Mouse (Mus musculus): ENCODE data around the gene Coro1c. TPM values are rescaled to one million over a fixed set of nuclear protein-coding genes. Genes with fewer than 3 reads are reported as not detected.

Coro1c gene
- total RNA-seq, 2 experiments from 2014 or later = 86.9 to 99.4 TPM

DNA sequence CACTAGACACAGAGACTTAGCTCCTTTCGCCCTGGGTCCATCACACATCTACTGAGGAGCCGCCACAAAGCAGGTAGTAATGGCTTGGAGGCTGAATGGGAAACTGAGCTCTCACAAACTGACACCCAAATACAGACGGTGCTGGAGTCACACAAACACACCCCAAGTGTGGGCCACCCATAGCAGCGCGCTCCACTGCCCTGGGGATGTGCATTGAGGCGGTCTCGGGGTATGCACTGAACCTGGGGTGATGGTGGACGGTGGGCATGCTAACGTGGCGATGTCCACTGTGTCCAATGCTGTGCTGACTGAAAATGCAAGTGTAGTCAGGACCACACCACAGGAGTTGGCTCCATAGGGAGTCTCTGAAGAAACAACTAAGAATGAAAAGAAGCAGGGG lies 53.4 kb downstream of the Coro1c start:
- DNase-seq = no peak

DNA sequence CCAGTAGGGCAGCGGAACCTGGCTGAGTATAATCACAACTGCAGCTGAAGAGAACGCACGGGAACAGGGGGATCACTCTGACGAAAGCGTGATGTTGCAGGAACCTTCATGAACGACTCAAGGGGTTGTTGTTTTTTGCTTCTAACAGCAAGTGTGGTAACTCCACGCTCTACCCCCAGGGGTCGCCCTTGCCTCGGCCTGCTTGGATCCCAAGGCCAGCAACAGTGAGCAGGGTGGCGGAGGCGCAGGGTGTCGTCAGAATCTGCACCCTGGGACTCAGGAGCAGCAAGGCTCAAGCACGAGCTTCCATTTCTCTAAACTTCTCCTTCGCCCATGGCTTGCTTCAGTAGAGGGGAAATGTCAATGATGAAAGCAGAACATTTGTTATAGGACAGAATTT lies 54.1 kb downstream of the Coro1c start:
- peak; percentile 80 to 82 for DNase-seq

DNA sequence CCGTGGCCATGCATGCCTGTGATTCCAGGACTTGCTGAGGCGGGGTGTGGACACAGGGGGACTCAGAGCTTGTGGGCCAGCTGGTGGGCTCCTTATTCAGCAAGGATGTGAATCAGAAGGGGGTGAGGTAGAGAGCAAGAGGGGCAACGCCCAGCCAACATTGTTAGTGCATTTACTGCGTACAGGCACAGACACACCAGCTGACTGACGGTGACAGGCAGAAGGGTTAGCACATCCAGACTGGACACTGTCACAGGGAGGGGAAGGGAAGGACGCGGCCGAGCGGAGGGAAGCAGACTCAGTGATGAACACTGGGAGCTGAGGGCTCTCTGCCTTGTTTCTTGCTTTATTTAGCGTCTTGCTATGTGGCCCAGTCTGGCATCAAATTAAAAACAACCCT lies 55.0 kb downstream of the Coro1c start:
- no peak for DNase-seq

DNA sequence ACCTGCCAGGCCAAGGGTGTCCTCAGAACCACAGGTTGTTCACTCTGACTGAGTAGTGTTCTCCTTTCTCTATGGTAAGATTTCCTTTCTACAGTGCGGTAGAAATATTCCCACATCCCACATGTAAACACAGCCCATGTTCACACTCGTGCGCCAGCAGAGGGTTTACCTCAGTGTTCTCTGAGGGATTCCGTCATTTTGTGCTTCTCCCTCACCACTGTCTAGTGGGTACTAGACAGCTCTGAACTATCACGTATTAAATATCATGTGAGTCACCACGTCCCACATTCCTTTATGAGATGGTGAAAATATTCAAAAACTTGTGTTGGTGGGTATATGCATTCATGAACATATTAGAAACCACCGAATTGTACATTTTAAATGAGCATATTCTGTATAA lies 56.1 kb downstream of the Coro1c start:
- no peak for DNase-seq

DNA sequence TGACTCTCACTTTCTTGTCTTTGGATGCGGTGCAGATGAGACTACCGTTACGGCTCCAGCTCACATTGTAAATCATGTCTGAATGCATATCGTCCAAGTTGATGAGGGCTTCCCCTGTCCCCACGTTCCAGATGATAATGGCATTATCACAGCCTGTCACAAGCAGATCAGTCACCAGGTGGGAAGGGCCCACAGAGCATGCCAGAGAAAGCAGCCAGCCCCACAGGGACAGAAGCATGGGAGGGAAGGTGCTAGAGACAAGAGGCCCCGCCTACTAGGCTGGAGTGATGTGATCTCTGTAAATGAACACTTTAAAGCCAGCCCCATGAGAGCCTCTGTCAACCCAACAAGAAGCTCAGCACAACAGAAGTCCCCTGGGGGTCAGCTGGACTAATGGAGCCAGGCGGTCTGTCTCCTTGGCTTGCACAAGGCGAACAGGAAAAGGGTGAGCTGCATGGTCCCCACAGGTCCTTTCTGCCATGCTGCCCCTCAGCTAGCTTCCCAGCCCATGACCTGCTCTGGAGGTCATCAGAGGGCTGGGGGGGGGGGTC lies 57.8 kb downstream of the Coro1c start:
- DNase-seq = no peak

DNA sequence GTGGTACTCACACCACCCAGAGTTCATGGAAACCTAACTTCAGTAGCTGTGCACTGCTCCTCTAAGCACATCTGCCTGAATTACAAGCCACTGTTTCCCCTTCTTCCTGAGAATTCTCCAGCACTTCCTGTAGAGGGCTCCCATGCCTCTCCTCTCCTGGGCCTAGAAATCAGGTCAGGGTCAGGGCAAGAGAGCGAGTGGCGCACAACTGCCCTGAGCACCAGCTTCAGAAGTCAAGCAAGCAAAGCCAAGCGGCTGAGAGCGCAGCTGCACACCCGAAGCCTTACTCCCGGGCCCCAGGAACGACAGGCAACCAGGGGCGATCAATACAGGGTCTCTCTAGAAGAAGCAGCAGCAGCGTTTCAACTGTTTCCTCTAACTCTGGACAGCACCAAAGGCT lies 60.9 kb downstream of the Coro1c start:
- DNase-seq = no peak

DNA sequence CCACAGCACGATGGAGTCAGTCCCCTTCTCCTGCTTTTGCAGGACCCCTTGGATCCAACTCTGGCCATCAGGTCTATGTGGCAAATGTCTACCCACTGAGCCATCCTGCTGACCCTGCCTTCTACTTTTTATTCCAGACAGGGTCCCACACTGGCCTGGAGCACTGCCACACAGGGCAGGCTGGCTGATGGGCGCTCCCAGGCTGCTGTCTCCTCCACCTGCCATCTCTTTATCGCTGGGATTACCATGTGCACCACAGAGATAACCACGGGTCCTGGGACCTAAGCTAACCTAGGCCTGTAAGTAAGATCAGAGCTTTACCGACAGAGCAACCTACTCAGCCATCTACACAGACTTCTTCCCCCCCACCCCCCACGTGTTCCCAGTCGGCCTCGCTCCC lies 61.9 kb downstream of the Coro1c start:
- DNase-seq = no peak

DNA sequence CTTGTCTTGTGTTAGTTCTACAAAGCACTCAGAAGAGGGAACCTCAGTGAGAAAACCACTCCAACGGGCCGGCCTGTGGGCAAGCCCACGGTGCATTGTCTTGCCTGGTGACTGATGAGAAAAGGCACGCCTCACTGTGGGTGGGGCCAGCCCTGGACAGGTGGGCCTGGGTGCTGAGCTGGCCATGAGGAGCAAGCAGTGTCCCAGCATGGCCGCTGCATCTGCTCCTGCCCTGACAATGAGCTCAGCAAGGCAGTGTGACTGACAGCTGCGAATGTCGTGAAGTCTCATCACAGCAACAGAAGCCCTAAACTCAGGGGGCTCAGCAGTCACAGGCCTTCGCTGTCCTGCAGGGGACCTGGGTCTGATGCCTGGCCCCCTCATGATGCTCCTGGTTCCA lies 62.9 kb downstream of the Coro1c start:
- DNase-seq = no peak

DNA sequence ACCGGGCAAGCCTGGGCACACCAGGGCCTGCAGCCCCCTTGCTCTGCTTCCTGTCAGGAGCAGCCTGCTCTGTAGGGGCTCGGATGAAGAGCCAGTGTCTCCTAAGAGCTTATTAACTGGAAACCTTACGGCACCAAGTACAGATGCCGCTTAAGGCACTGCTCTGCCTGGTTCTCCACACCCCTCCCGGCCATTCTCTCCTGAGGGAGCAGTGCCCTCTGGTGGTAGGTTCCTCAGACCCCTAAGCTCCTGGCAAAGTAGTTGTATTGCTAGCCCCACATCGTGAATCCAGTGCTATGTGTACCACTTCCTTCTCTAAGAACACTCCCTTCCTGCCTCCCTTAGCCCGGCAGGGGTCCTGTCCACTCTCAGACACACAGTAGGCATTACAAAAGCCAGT lies 63.8 kb downstream of the Coro1c start:
- peak; percentile 67 for DNase-seq

DNA sequence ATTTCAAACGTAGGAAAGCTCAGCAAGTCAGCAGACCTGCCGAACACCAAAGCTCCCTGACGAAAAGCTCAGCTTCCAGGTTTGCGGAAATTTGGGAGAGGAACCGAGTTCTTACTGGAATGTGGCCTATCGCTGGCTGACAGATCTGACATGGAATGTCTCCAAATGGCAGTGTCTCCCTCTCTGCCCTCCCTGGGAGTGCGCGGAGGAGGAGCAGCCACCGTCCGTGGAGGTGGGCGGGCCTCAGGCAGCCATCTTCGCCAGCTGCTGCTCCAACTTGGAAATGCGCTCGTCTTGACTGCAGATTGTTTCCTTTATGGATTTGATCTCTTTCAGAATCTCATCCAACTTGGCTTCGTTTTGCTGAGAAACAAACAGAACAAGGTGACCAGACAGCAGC lies 64.5 kb downstream of the Coro1c start:
- no peak for DNase-seq

DNA sequence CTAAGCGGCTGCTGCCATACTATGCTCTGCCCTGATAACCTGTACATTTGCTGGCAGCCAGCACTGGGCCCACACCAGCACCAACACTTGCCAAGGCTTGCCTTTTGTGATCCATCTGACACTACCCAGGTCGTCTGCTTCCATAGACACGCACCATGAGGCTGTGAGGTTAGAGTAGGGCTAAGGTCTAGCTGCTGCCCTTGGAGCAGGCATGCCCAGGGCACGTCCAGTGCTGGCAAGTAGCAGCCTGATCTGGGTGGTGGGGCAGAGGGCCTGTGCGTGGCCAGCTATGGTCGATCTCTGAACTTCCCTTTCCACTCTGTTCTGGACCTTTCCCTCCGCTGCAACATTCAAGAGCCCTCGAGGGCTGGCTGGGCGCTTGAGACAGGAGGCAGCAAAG lies 65.7 kb downstream of the Coro1c start:
- DNase-seq = no peak

DNA sequence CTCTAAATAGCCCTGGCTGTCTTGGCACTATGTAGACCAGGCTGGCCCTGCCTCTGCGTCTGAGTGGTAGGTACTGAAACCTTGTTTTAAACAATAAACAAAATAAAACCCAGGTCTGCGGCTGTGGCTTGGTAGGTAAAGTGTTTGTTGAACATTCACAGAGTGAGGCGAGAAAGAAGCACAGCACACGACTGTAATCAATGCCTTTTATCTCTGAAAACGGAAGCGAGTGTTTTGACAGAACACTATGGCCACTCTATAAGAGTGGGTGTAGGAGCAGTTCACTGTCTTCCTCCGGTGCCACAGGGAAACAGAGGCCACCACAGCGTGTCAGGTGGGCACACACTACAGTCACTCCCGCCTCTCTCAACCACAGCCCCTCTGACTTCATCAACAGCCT lies 66.3 kb downstream of the Coro1c start:
- DNase-seq = no peak

DNA sequence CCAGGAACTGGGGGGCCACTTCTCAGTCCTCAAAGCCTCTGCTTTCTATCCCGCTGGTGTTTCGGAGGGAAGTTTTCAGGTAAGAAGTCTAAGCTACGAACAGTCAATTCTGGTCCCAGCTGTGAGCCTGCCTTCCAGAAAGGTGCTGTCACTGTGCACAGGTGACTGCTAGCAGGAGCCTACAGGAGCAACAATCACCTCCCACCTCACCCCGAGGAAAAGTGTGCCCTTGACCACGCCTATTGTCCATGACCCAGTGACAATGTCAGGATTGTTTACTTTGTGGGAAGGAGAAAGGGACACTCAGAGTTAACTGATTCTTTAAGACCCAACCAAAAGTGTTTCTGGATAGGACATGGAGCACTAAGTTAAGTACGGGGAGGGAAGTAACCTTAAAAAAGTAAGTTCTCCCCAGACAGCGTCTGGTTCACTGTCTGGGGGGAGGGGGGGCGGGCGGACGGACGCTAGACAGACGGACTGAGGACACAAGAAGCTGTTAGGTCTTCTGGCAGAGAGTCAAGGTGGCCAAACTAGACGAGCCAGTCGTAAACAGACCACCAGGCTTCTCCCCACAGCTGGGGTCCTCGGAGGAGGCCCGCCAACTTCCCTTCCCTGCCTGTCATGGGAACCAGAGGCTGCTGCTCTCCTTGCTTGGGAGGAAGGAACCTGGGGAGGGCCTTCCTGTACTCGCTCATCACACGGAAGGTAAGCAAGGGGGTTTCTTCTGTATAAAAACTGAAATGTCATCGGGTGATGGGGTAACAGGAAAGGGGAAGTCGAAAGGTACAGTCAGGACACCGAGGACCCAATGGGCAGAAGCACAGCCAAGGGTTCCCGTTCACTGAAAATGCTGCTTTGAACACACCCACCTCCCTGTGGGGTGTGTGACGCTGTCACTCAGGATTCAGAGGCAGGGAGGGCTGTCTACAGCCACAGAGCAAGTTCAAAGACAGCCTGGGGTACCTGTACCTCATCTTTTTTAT lies 67.0 kb downstream of the Coro1c start:
- no peak for DNase-seq

DNA sequence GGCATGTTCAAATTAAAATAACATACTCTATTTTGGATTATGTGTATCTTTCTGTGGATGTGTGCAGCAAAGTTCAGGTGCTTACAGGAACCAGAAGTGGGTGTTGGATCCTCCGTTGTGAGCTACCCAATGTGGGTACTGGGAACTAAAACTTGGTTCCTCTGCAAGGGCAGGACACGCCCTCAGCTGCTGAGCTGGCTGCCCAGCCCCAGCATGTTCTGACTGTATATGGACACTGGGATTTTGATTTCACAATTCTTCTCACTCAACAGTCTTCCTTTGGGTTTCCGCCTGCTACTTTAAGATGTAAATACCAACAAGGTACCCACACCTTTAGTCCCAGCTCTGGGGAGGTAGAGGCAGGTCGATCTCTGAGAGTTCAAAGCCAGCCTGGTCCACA lies 68.1 kb downstream of the Coro1c start:
- DNase-seq = no peak

DNA sequence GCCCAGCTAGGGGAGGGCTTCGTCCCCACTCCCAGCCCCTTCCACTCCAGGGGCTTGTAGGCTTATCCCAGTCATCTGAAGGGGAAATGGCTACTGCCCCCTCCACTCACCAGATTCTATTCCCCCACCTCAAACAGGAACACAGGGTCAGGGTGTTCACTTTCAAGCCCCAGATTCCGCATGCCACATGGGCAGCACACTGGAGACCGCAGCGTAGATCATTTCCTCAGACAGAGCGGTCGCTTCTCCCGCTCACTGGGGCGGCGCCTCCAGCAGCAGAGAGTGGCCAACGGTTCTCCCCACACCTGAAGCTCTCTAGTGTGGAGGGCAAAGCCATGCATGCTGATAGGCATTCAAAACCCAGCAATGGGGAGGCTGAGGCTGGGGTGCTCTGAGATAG lies 71.6 kb downstream of the Coro1c start:
- DNase-seq = no peak

DNA sequence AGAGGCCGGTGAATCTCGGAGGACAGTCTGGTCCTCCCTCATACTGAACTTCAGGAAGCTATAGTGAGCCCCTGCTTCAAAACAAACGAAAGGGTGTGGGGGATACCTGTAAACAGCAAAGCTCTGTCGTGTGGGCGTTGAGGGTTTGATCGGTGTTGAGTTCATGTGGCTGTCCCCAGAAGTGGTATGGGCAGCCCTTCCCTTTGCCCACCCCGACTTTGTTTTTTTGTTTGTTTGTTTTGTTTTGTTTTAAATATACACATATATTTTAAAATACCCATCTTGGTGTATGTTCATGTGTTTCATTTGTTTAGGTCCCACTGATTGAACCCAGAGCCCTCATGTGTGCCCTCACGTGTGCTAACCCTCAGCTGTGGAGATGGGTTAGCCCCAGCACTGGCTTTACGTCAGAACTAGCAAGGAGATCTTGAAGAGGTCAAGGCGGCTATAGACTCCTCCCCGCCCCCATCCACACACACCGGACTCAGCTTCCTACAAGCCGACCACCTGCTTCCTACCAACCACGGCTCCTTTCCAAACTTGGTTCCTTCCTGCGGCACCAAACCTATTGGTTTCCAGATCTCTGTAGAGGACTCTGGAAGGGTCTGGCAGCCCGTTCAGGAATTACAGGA lies 75.1 kb downstream of the Coro1c start:
- DNase-seq = no peak

DNA sequence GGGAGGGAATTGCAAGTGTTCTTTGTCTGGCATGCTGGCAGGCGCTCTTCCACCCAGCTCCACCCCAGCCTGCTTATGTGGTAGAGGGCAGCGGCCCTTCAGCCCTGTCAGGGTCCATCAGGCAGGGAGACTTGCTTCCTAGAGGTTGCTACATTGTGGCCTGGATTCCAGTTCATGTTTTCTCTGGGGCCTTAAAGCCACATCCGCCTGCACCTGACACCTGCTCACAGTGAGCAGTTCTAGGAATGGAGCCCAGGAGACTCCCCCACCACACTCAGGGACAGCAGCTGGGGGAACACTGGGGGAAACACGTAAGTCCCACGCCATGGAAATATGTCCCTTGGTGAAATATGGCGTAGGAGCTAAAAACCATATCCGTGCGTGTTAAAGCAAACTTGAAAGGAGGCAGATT lies 76.1 kb downstream of the Coro1c start, which contains the start of gene Selplg:
Selplg (minus strand) TSS at position 155 of the 412 bp plus-strand sequence.
- DNase-seq = no peak

DNA sequence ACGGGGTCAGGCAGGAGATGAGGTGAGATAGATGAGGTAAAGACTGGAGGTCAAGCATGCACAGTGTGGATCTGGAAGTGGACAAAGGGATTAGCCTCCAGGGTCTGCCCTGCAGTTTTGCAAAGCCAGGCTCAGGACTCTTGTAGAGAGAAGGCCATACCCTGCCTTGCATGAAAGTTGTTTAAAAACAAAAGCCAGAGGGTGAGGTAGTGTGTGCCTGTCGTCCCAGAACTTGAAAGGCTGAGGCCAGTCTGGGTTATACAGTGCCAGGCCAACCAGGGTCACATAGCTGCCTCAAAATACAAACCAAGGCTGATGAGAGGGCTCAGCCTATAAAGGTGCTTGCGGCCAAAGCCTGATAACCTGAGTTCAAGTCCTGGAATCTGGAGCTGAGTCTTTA lies 76.8 kb downstream of the Coro1c start:
- DNase-seq = no peak

DNA sequence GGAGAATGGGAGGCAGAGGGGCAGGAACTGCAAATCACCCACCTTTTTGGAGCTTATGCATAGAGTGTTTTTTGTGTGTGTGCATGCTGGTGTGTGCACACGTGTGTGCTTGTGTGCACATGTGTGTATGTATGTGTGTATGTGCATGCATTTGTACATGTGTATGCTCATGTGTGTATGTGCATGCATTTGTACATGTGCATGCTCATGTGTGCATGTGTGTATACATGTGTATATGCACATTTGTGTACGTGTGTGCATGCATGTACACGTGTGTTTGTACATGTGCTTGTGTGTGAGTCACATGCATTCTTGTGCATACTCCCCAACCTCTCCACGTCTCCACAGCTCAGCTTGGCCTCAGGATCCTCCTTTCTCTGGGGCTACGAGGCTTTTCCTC lies 77.8 kb downstream of the Coro1c start:
- DNase-seq = no peak

DNA sequence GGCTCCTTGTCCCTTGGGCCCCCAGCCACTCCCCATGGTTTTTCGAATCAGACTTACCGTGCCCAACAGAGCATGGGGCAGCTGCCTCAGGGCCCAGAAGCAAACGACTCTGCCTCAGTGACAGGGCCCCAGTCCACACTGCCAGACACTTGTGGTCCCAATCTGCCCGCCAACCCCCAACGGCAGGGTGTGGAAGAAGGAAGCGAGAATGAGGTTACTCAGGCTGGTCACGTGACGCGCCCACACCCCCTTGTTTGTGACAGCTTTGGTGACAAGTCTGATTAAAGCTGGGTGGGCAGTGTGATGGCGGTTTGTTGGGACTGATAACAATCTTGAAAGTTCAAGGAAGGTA lies 78.3 kb downstream of the Coro1c start:
- no peak for DNase-seq

DNA sequence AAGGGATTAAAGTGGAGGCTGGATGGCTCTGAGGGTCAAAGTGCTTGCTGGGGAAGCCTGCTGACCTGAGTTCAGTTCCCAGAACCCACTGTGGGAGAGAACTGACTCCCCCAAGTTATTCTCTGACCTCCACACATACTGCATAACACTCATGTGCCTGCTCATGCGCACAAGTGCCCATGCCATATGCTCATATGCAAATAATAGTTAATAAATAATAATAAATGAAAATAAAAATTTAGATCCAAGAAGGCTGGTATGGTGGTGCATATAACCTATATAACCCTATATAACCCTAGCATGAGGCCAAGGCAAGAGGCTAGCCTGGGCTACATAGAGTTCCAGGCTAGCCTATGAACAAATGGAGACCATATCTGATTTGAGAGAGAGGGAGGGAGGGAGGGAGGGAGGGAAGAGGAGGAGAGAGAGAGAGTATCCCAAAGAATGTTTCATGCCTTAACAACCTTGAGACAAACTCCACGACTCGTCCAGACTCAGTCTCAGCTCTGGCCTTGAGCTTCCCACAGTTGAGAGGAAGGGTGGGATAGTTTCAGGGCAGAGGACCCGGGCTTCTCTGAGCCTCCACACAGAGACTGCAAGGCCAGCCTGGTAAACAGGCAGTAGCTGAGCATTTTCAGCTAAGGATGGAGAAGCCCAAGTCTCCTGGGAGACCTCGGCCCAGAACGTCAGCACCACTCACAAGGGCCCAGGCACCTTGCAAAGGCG lies 78.8 kb downstream of the Coro1c start:
- no peak for DNase-seq

DNA sequence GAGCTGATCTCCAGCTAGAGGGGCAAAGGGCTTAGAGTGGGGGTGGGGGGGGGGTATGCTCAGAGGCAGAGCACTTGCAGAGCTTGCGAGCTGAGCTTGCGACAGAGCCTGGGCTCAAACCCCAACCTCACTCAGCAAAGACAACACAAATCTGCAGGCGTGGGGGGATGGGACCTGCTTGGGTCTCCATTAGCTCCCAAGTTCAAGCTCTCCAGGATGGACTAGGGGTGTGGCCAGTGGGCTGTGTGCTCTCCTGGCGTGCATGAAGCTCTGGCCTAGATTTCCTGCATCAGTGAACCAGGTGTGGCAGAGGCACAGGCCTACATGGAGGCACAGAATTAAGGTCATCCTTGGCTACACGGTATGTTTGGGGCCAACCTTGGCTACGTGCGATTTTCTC lies 80.1 kb downstream of the Coro1c start:
- DNase-seq = no peak

DNA sequence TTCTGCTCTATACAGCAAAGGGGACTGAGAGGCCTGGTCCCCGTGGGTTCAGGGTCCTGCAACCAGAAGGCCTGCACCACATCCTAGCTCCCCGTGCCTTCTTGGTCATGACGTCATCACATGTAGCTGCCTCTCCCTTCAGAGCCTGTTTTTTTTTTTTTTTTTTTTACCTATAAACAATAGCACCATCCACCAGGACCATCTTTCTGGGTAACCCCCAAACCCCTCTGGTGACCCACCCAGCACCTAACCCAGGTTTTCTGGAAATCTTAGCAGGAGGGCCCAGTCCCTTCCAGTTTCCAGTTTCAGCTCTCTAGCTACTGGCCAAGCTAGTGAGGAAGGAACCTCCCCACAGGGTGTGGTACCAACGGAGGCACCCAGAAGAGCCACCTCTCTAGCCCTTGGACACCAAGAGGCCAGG lies 80.6 kb downstream of the Coro1c start:
- DNase-seq = no peak

Measured in layer of hippocampus, postnatal 36 days (tissue).